1 mouse cellular context compared by ENCODE assay signal in genomic region chr11:50587026-50587425, GRCm38 (mm10).
TF ChIP-seq lines count a peak whose summit lies in the region.

No protein-coding gene starts in this region.

TF ChIP-seq in MEL, 35 proteins besides CTCF, POLR2A, EP300 and RAD21 (continued from another document):
- TF ChIP-seq MYB (IDR thresholded peaks at IDR 0.05; ENCODE audit: low read depth, low read length), result no peak
- no peak for TF ChIP-seq HCFC1 (IDR thresholded peaks at IDR 0.05; ENCODE audit: low read depth, low read length)
- TF ChIP-seq ZNF384 (IDR thresholded peaks at IDR 0.05; ENCODE audit: low read depth, low read length), result no peak
